Mouse (Mus musculus) ES-Bruce4 (cell line): Measurements from ENCODE around the gene Tsen2.

Experiments used
- CTCF ChIP-seq: IDR thresholded peaks from one replicate; pipeline ENCODE4 v1.8.1; 2011; ENCODE audit warnings: low read depth, low read length
- EP300 ChIP-seq: IDR thresholded peaks from 2 replicates; pipeline ENCODE4 v1.6.1; 2011; ENCODE audit warnings: low read depth, low read length; ENCODE audit not compliant: insufficient read depth
- POLR2A ChIP-seq: IDR thresholded peaks from one replicate; pipeline ENCODE4 v1.8.1; 2011; ENCODE audit warnings: low read length; ENCODE audit not compliant: insufficient read depth

GRCm38 (mm10) chr6:115592458-115592857 lies 48.0 kb downstream of the Tsen2 start, which contains the start of gene Mkrn2os:
- no peak for TF ChIP-seq POLR2A
- no peak for TF ChIP-seq CTCF
- TF ChIP-seq EP300, result no peak
